Mouse (Mus musculus) forebrain, embryonic 15.5 days (tissue): Measurements from ENCODE around the gene Sectm1a. TPM values are rescaled to one million over a fixed set of nuclear protein-coding genes. Genes with fewer than 3 reads are reported as not detected.
"Not testable (repeated sequence)": the region's sequence is repeated elsewhere in the genome, so short reads cannot be mapped to it uniquely, and the experiment has no call there.

ENCODE experiments used
- ATAC-seq: fragments of 200-750 bp; cut with Nextera tagmentation; replicated peaks from 2 replicates; pipeline ENCODE4 v1.8.0; 2017; ENCODE audit warnings: mild to moderate bottlenecking, moderate TSS enrichment, moderate library complexity
- H3K27ac ChIP-seq: fragments of 300-500 bp; sonication (generic); replicated peaks from 2 replicates; pipeline ENCODE4 v1.5.1; 2015; ENCODE audit warnings: mild to moderate bottlenecking, inconsistent platforms
- H3K27me3 ChIP-seq: fragments of 300-500 bp; sonication (generic); 2 replicates; pipeline ENCODE4 v1.6.1; 2015; ENCODE audit warnings: inconsistent platforms
- H3K36me3 ChIP-seq: fragments of 300-500 bp; sonication (generic); 2 replicates; pipeline ENCODE4 v1.6.1; 2015; ENCODE audit warnings: mild to moderate bottlenecking, inconsistent platforms
- H3K4me1 ChIP-seq: fragments of 300-500 bp; sonication (generic); 2 replicates; pipeline ENCODE4 v1.6.1; 2015; ENCODE audit warnings: inconsistent platforms
- H3K4me2 ChIP-seq: fragments of 300-500 bp; sonication (generic); replicated peaks from 2 replicates; pipeline ENCODE4 v1.6.1; 2015; ENCODE audit warnings: mild to moderate bottlenecking, inconsistent platforms
- H3K4me3 ChIP-seq: fragments of 300-500 bp; sonication (generic); 2 replicates; pipeline ENCODE4 v1.5.1; 2015; ENCODE audit warnings: mild to moderate bottlenecking, inconsistent platforms
- H3K9ac ChIP-seq: fragments of 300-500 bp; sonication (generic); replicated peaks from 2 replicates; pipeline ENCODE4 v1.6.1; 2015; ENCODE audit warnings: mild to moderate bottlenecking, inconsistent platforms
- H3K9me3 ChIP-seq: fragments of 300-500 bp; sonication (generic); 2 replicates; pipeline ENCODE4 v1.6.1; 2016; ENCODE audit warnings: inconsistent platforms
- WGBS: fragments of 180-500 bp; shearing (Covaris S2); methylation state at CpG from one replicate; pipeline ENCODE4 v1.1.7; 2015; ENCODE audit warnings: mixed read lengths; 5-methylcytosine and 5-hydroxymethylcytosine counted together
- polyA plus RNA-seq: library from polyadenylated mRNA; unstranded; fragments of >200 nt; fragmentation: Nextera tagmentation; extraction: Ambion mirVana; gene quantifications from 2 replicates; pipeline ENCODE4 v1.2.1, GENCODE M21; 2015

The Sectm1a gene
- polyA plus RNA-seq, 1 experiment from 2014 or later, result not detected

GRCm38 (mm10) chr11:121058122-121058521, 22.9 kb downstream of the Sectm1a start:
- ATAC-seq, result no peak
- Histone ChIP-seq H3K27me3 (no peaks in the 10 kb centered on the region), H3K9ac (no peak overlapping the region), H3K4me2 (no peak overlapping the region), H3K4me3 (no peak overlapping the region), H3K36me3 (no peaks in the 10 kb centered on the region), H3K4me1 (no peaks in the 10 kb centered on the region), H3K9me3 (no peaks in the 10 kb centered on the region), H3K27ac (no peak overlapping the region)
- WGBS, result 79% methylated on average over 5 of the region's 5 CpGs

- ATAC-seq, result no peak
- WGBS, result 77% methylated on average over 7 of the region's 7 CpGs
- H3K4me3 ChIP-seq, result no peak overlapping the region
- no peak overlapping the region for H3K27ac ChIP-seq
- no peak overlapping the region for H3K9ac ChIP-seq
- no peaks in the 10 kb centered on the region for H3K9me3 ChIP-seq
- no peaks in the 10 kb centered on the region for H3K27me3 ChIP-seq
- no peak overlapping the region for H3K4me2 ChIP-seq
- H3K4me1 ChIP-seq, result no peaks in the 10 kb centered on the region
- no peaks in the 10 kb centered on the region for H3K36me3 ChIP-seq
These were observed 24.3 kb downstream of the Sectm1a start for GRCm38 (mm10) chr11:121056536-121057236.

GRCm38 (mm10) chr11:121053536-121053935, 27.5 kb downstream of the Sectm1a start:
- ATAC-seq, result no peak; the same call in 1 of the 2 replicates
- no peak overlapping the region for H3K27ac ChIP-seq
- H3K9ac ChIP-seq, result no peak overlapping the region
- H3K36me3 ChIP-seq, result no peaks in the 10 kb centered on the region
- WGBS, result 12% methylated on average over 8 of the region's 8 CpGs
- H3K4me2 ChIP-seq, result no peak overlapping the region
- no peaks in the 10 kb centered on the region for H3K4me1 ChIP-seq
- H3K27me3 ChIP-seq, result no peaks in the 10 kb centered on the region
- no peaks in the 10 kb centered on the region for H3K9me3 ChIP-seq
- H3K4me3 ChIP-seq, result no peak overlapping the region

GRCm38 (mm10) chr11:121052387-121052786, 28.6 kb downstream of the Sectm1a start:
- no peaks in the 10 kb centered on the region for H3K9me3 ChIP-seq
- WGBS, result 59% methylated on average over 4 of the region's 4 CpGs
- H3K9ac ChIP-seq, result no peak overlapping the region
- no peak for ATAC-seq
- H3K27ac ChIP-seq, result no peak overlapping the region
- H3K27me3 ChIP-seq, result no peaks in the 10 kb centered on the region
- no peak overlapping the region for H3K4me2 ChIP-seq
- H3K4me3 ChIP-seq, result no peak overlapping the region
- H3K36me3 ChIP-seq, result no peaks in the 10 kb centered on the region
- no peaks in the 10 kb centered on the region for H3K4me1 ChIP-seq

GRCm38 (mm10) chr11:121051793-121052192, 29.2 kb downstream of the Sectm1a start:
- ATAC-seq, result no peak
- Histone ChIP-seq H3K4me2 (no peak overlapping the region), H3K36me3 (no peaks in the 10 kb centered on the region), H3K4me1 (no peaks in the 10 kb centered on the region), H3K9ac (no peak overlapping the region), H3K27me3 (no peaks in the 10 kb centered on the region), H3K27ac (no peak overlapping the region), H3K4me3 (no peak overlapping the region), H3K9me3 (no peaks in the 10 kb centered on the region)
- WGBS, result 52% methylated on average over 1 of the region's 1 CpGs

- H3K4me2 ChIP-seq, result no peak overlapping the region
- H3K9ac ChIP-seq, result no peak overlapping the region
- no peak for ATAC-seq
- no peak overlapping the region for H3K4me3 ChIP-seq
- 76% methylated on average over 1 of the region's 1 CpGs for WGBS
- H3K27me3 ChIP-seq, result no peaks in the 10 kb centered on the region
- H3K36me3 ChIP-seq, result no peaks in the 10 kb centered on the region
- no peaks in the 10 kb centered on the region for H3K4me1 ChIP-seq
- no peaks in the 10 kb centered on the region for H3K9me3 ChIP-seq
- H3K27ac ChIP-seq, result no peak overlapping the region
These were observed 31.2 kb downstream of the Sectm1a start for GRCm38 (mm10) chr11:121049840-121050239.

GRCm38 (mm10) chr11:121047826-121048399, 33.1 kb downstream of the Sectm1a start:
- Histone ChIP-seq H3K4me3 (no peak overlapping the region), H3K4me2 (no peak overlapping the region), H3K27ac (no peak overlapping the region), H3K27me3 (no peaks in the 10 kb centered on the region), H3K9ac (no peak overlapping the region), H3K36me3 (no peaks in the 10 kb centered on the region), H3K4me1 (no peaks in the 10 kb centered on the region), H3K9me3 (no peaks in the 10 kb centered on the region)
- 66% methylated on average over 2 of the region's 2 CpGs for WGBS
- ATAC-seq, result no peak

GRCm38 (mm10) chr11:121045286-121045685, 35.7 kb downstream of the Sectm1a start:
- no peaks in the 10 kb centered on the region for H3K36me3 ChIP-seq
- ATAC-seq, result no peak
- H3K4me1 ChIP-seq, result no peaks in the 10 kb centered on the region
- no peak overlapping the region for H3K27ac ChIP-seq
- H3K9ac ChIP-seq, result no peak overlapping the region
- no peak overlapping the region for H3K4me2 ChIP-seq
- H3K27me3 ChIP-seq, result no peaks in the 10 kb centered on the region
- H3K4me3 ChIP-seq, result no peak overlapping the region
- H3K9me3 ChIP-seq, result no peaks in the 10 kb centered on the region
- 47% methylated on average over 1 of the region's 1 CpGs for WGBS

- 60% methylated on average over 1 of the region's 1 CpGs for WGBS
These were observed 38.0 kb downstream of the Sectm1a start for GRCm38 (mm10) chr11:121043025-121043424.

GRCm38 (mm10) chr11:121042480-121042879, 38.5 kb downstream of the Sectm1a start:
- H3K4me2 ChIP-seq, result no peak overlapping the region
- WGBS, result 78% methylated on average over 4 of the region's 4 CpGs

More at GRCm38 (mm10) chr11:121043025-121043424, 38.0 kb downstream of the Sectm1a start:
- H3K9ac ChIP-seq, ATAC-seq, H3K4me1 ChIP-seq, H3K27ac ChIP-seq, H3K36me3 ChIP-seq, H3K4me3 ChIP-seq, H3K4me2 ChIP-seq, H3K27me3 ChIP-seq, H3K9me3 ChIP-seq: not testable (repeated sequence)

GRCm38 (mm10) chr11:121041636-121042035, 39.4 kb downstream of the Sectm1a start:
- Histone ChIP-seq H3K36me3 (no peaks in the 10 kb centered on the region), H3K4me2 (no peak overlapping the region), H3K9ac (no peak overlapping the region), H3K27me3 (no peaks in the 10 kb centered on the region), H3K27ac (no peak overlapping the region), H3K4me1 (no peaks in the 10 kb centered on the region), H3K4me3 (no peak overlapping the region), H3K9me3 (no peaks in the 10 kb centered on the region)
- 71% methylated on average over 4 of the region's 4 CpGs for WGBS
- no peak for ATAC-seq

More at GRCm38 (mm10) chr11:121042480-121042879, 38.5 kb downstream of the Sectm1a start:
- Histone ChIP-seq H3K9ac (no peak overlapping the region), H3K4me3 (no peak overlapping the region), H3K4me1 (no peaks in the 10 kb centered on the region), H3K27ac (no peak overlapping the region), H3K9me3 (no peaks in the 10 kb centered on the region), H3K27me3 (no peaks in the 10 kb centered on the region), H3K36me3 (no peaks in the 10 kb centered on the region)
- ATAC-seq, result no peak

GRCm38 (mm10) chr11:121041212-121041611, 39.8 kb downstream of the Sectm1a start:
- H3K4me2 ChIP-seq, result no peak overlapping the region
- H3K36me3 ChIP-seq, result no peaks in the 10 kb centered on the region
- ATAC-seq, result no peak
- H3K27me3 ChIP-seq, result no peaks in the 10 kb centered on the region
- H3K9ac ChIP-seq, result no peak overlapping the region
- WGBS, result 7% methylated on average over 4 of the region's 4 CpGs
- H3K4me1 ChIP-seq, result no peaks in the 10 kb centered on the region
- H3K4me3 ChIP-seq, result no peak overlapping the region
- H3K9me3 ChIP-seq, result no peaks in the 10 kb centered on the region
- no peak overlapping the region for H3K27ac ChIP-seq

- 78% methylated on average over 5 of the region's 5 CpGs for WGBS
- H3K4me1 ChIP-seq, result no peaks in the 10 kb centered on the region
- no peaks in the 10 kb centered on the region for H3K27me3 ChIP-seq
- H3K36me3 ChIP-seq, result no peaks in the 10 kb centered on the region
- no peak within 1 kb of the TSS for H3K27ac ChIP-seq
- no peak within 1 kb of the TSS for H3K4me3 ChIP-seq
- no peak within 1 kb of the TSS for H3K9ac ChIP-seq
- ATAC-seq, result no peak
- no peaks in the 10 kb centered on the region for H3K9me3 ChIP-seq
- no peak within 1 kb of the TSS for H3K4me2 ChIP-seq
These were observed 41.7 kb downstream of the Sectm1a start, which contains the start of gene Cd7 for GRCm38 (mm10) chr11:121039302-121039701. Cd7 (minus strand) TSS chr11:121039418.
